Mouse (Mus musculus): ENCODE data around the gene Dcdc2b. TPM values are rescaled to one million over a fixed set of nuclear protein-coding genes. Genes with fewer than 3 reads are reported as not detected.
A peak's percentile ranks its signal among the peaks of the same experiment; 100 is the strongest.

Dcdc2b gene
- polyA plus RNA-seq, 1 experiment from 2014 or later: 2.0 TPM

DNA sequence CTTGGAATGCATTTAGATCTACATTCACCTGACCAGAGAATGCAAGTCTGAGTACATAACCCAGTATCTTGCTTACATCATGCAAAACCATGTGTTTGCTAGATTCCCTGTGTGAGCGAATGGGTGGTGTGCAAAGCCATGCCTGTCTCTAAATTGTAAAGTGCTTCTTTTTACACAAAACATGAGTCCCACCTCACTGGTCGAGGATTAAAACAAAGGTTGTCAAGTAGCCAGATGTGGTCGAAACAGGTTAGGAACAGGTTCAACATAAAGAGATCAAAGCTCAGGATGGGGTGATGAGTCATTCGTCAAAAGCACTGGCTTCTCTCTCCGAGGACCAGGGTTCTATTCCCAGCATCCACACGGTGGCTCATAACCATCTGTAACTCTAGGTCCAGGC, 48.9 kb downstream of the Dcdc2b start:
- H3K9me3 ChIP-seq (ENCODE audit: control insufficient read depth, low read length): no peaks in the 10 kb centered on the region

DNA sequence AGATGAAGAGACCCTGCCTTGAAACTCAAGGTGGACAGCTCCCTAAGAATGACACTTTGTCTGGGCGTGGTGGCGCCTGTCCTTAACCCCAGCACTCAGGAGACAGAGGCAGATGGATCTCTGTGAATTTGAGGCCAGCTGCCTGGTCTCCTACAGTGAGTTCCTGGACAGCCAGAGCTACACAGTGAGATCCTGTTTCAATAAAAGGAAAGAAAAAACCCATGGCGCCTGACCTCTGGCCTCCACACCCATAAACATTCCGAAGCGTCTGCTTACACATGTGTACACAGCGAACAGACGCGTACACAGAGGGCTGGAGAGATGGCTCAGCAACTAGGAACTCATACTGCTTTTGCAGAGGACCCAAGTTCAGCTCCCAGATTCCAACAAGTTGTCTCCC, 50.3 kb downstream of the Dcdc2b start:
- Histone ChIP-seq H3K4me1 (ENCODE audit: control insufficient read depth, insufficient read depth, low read length) (peaks cover 7% of the 10 kb centered on the region; the same call in 1 of the 2 replicates), H3K4me3 (ENCODE audit: low read length) (no peak overlapping the region), H3K4me2 (replicated peaks; ENCODE audit: low read depth, low read length) (no peak overlapping the region), H3K27ac (ENCODE audit: low read depth, low read length) (peak overlapping the region; percentile 6; the same call in 1 of the 2 replicates), H3K9me3 (ENCODE audit: control insufficient read depth, low read length) (no peaks in the 10 kb centered on the region), H3K36me3 (ENCODE audit: control insufficient read depth, insufficient read depth, low read length) (no peaks in the 10 kb centered on the region), H3K9ac (ENCODE audit: low read depth, low read length) (no peak overlapping the region), H3K27me3 (ENCODE audit: control insufficient read depth, insufficient read depth, low read length) (no peaks in the 10 kb centered on the region)
- WGBS: 12% methylated on average over 8 of the region's 8 CpGs
- ATAC-seq (ENCODE audit: low FRiP score, low TSS enrichment): peak; percentile 91

More for the DNA sequence above, 48.9 kb downstream of the Dcdc2b start:
- H3K27me3 ChIP-seq (ENCODE audit: control insufficient read depth, insufficient read depth, low read length): no peaks in the 10 kb centered on the region
- ATAC-seq (ENCODE audit: low FRiP score, low TSS enrichment): no peak
- H3K4me1 ChIP-seq (ENCODE audit: control insufficient read depth, insufficient read depth, low read length): peaks cover 7% of the 10 kb centered on the region; the same call in 1 of the 2 replicates
- no peak overlapping the region for H3K9ac ChIP-seq (ENCODE audit: low read depth, low read length)
- H3K36me3 ChIP-seq (ENCODE audit: control insufficient read depth, insufficient read depth, low read length): no peaks in the 10 kb centered on the region
- 83% methylated on average over 6 of the region's 6 CpGs for WGBS
- H3K4me2 ChIP-seq (replicated peaks; ENCODE audit: low read depth, low read length): no peak overlapping the region
- H3K27ac ChIP-seq (ENCODE audit: low read depth, low read length): no peak overlapping the region
- H3K4me3 ChIP-seq (ENCODE audit: low read length): no peak overlapping the region

- no peak overlapping the region for H3K4me2 ChIP-seq (replicated peaks; ENCODE audit: low read depth, low read length)
- H3K4me1 ChIP-seq (ENCODE audit: control insufficient read depth, insufficient read depth, low read length): peaks cover 12% of the 10 kb centered on the region; the same call in 1 of the 2 replicates
- 81% methylated on average over 5 of the region's 5 CpGs for WGBS
- H3K9me3 ChIP-seq (ENCODE audit: control insufficient read depth, low read length): no peaks in the 10 kb centered on the region
- no peaks in the 10 kb centered on the region for H3K27me3 ChIP-seq (ENCODE audit: control insufficient read depth, insufficient read depth, low read length)
- H3K4me3 ChIP-seq (ENCODE audit: low read length): no peak overlapping the region
- no peak overlapping the region for H3K27ac ChIP-seq (ENCODE audit: low read depth, low read length)
- no peak overlapping the region for H3K9ac ChIP-seq (ENCODE audit: low read depth, low read length)
- no peaks in the 10 kb centered on the region for H3K36me3 ChIP-seq (ENCODE audit: control insufficient read depth, insufficient read depth, low read length)
- no peak for ATAC-seq (ENCODE audit: low FRiP score, low TSS enrichment)
These were observed 52.9 kb downstream of the Dcdc2b start for GRCm38 (mm10) chr4:129561184-129561583.

Other genes starting within 250 kb of the Dcdc2b start
- gene Zbtb8a, start 236.1 kb downstream of the Dcdc2b start, polyA plus RNA-seq (2014; fragmentation: Nextera tagmentation; extraction: Ambion mirVana): 7.9 and 13.3 TPM in 2 replicates
- gene Zbtb8b, start 173.4 kb downstream of the Dcdc2b start, polyA plus RNA-seq (2014; fragmentation: Nextera tagmentation; extraction: Ambion mirVana): 2.3 and 3.1 TPM in 2 replicates
- gene Bsdc1, start 152.7 kb downstream of the Dcdc2b start, polyA plus RNA-seq (2014; fragmentation: Nextera tagmentation; extraction: Ambion mirVana): 20.5 and 23.3 TPM in 2 replicates
- gene Tssk3, start 123.2 kb downstream of the Dcdc2b start, polyA plus RNA-seq (2014; fragmentation: Nextera tagmentation; extraction: Ambion mirVana): not detected in 2 replicates
- gene Fam229a, start 123.1 kb downstream of the Dcdc2b start, polyA plus RNA-seq (2014; fragmentation: Nextera tagmentation; extraction: Ambion mirVana): 0.39 TPM in 1 of 2 replicates, not detected in the other
- gene Marcksl1, start 100.7 kb downstream of the Dcdc2b start, polyA plus RNA-seq (2014; fragmentation: Nextera tagmentation; extraction: Ambion mirVana): 823 and 993 TPM in 2 replicates
- 245 and 265 TPM in 2 replicates for gene Hdac1, start 71.5 kb downstream of the Dcdc2b start, polyA plus RNA-seq (2014; fragmentation: Nextera tagmentation; extraction: Ambion mirVana)
- 11.4 and 14.1 TPM in 2 replicates for gene Lck, start 40.6 kb downstream of the Dcdc2b start, polyA plus RNA-seq (2014; fragmentation: Nextera tagmentation; extraction: Ambion mirVana)
- 17.7 and 19.7 TPM in 2 replicates for gene Fam167b, start 35.7 kb downstream of the Dcdc2b start, polyA plus RNA-seq (2014; fragmentation: Nextera tagmentation; extraction: Ambion mirVana)
- 340 and 401 TPM in 2 replicates for gene Eif3i, start 13.6 kb downstream of the Dcdc2b start, polyA plus RNA-seq (2014; fragmentation: Nextera tagmentation; extraction: Ambion mirVana)
- 213 and 219 TPM in 2 replicates for gene Tmem234, start 13.6 kb downstream of the Dcdc2b start, polyA plus RNA-seq (2014; fragmentation: Nextera tagmentation; extraction: Ambion mirVana)
- gene Iqcc, start 4.8 kb upstream of the Dcdc2b start, polyA plus RNA-seq (2014; fragmentation: Nextera tagmentation; extraction: Ambion mirVana): 30.1 and 30.6 TPM in 2 replicates
- gene Ccdc28b, start 9.7 kb upstream of the Dcdc2b start, polyA plus RNA-seq (2014; fragmentation: Nextera tagmentation; extraction: Ambion mirVana): 48.6 and 56.0 TPM in 2 replicates
- 44.9 and 103 TPM in 2 replicates for gene Txlna, start 26.8 kb upstream of the Dcdc2b start, polyA plus RNA-seq (2014; fragmentation: Nextera tagmentation; extraction: Ambion mirVana)
- gene Kpna6, start 58.5 kb upstream of the Dcdc2b start, polyA plus RNA-seq (2014; fragmentation: Nextera tagmentation; extraction: Ambion mirVana): 13.2 and 14.7 TPM in 2 replicates
- gene Tmem39b, start 82.6 kb upstream of the Dcdc2b start, polyA plus RNA-seq (2014; fragmentation: Nextera tagmentation; extraction: Ambion mirVana): 27.2 and 49.0 TPM in 2 replicates
- 100 and 131 TPM in 2 replicates for gene Khdrbs1, start 128.0 kb upstream of the Dcdc2b start, polyA plus RNA-seq (2014; fragmentation: Nextera tagmentation; extraction: Ambion mirVana)
- 253 and 276 TPM in 2 replicates for gene Ptp4a2, start 197.0 kb upstream of the Dcdc2b start, polyA plus RNA-seq (2014; fragmentation: Nextera tagmentation; extraction: Ambion mirVana)